Mouse (Mus musculus) ES-Bruce4 (cell line): ENCODE measurements around the gene Ctdsp1.

Source experiments
- CTCF ChIP-seq: IDR thresholded peaks from one replicate; pipeline ENCODE4 v1.8.1; 2011; ENCODE audit warnings: low read depth, low read length
- POLR2A ChIP-seq: IDR thresholded peaks from one replicate; pipeline ENCODE4 v1.8.1; 2011; ENCODE audit warnings: low read length; ENCODE audit not compliant: insufficient read depth

- TF ChIP-seq CTCF (no peak), POLR2A (no peak)
These were observed 27.9 kb upstream of the Ctdsp1 start for GRCm38 (mm10) chr1:74363437-74363836.
